Mouse (Mus musculus): ENCODE measurements around the gene Erfe. TPM values are rescaled to one million over a fixed set of nuclear protein-coding genes. Genes with fewer than 3 reads are reported as not detected.

Erfe gene
- not detected in 4 replicates for total RNA-seq (2023)

DNA sequence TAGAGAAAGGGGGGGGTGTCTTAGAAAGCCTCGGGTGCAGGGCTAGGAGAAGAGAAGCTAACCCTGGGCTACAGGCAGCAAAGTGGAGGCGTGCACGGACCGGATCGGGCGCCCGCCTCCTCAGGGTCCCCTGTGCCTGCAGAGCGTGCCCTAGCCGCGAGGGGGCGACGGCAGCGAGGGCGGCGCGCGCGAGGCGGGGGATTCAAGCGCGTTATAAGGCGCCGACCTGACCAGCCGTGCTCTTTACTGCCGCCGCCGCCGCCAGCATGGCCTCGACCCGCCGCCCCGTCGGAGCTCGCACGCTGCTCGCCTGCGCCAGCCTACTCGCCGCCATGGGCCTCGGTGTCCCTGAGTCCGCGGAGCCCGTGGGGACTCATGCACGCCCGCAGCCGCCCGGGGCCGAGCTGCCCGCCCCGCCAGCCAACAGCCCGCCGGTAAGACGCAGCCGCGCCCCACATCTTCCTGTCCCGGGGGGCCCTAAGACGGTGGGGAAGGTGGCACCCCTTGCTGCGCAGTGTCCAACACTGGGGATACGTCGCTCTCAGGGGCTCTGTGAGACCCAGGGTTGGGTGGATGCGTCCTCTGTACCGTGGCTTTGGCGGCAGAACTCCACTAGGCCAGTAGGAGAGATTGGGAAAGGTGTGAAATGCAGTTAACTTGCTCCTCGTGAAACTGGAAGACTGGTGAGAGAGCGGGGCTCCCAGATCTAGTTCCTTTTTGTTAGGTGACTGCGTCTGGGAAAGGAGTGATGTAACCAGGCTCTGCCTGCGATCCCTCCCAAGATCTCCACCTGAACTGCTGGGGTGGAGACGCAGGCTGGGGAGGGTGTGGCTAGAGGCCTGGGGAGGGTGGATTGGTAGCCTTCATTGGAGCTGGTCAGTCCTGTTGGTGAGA is at the start of gene Erfe:
Gene Erfe, plus strand, starts transcription at position 216 of the 894 bp plus-strand sequence.

DNA sequence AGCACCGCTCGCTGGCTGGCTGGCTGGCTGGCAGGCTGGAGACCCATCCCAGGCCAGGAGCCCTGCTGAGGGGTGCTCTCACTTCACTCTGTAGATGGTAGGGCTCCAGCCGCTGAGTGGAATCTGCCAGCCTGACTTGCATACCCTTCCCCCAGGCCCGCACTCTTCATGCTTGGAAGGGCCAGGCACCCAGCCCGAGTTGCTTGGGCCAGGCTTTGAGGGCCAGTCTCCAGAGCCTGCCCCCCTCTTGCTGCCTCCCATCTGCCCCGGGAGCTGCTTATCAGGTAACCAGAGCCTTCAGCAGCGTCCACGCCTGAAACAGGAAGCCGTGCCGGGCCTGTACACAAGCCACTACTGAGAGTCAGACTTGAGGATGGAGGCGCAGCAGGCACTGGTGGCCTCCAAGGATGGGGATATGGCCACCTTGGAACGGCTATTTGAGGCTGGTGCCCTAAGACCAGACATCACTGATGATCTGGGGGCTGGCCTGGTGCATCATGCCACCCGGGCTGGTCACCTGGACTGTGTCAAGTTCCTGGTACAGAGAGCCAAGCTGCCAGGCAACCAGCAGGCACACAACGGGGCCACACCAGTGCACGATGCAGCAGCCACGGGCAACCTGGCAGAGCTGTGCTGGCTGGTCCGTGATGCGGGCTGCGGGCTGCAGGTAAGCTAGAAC is 44.3 kb upstream of the Erfe start, which contains the start of gene Espnl:
Gene Espnl, plus strand, starts transcription at position 316 of the 679 bp plus-strand sequence.

DNA sequence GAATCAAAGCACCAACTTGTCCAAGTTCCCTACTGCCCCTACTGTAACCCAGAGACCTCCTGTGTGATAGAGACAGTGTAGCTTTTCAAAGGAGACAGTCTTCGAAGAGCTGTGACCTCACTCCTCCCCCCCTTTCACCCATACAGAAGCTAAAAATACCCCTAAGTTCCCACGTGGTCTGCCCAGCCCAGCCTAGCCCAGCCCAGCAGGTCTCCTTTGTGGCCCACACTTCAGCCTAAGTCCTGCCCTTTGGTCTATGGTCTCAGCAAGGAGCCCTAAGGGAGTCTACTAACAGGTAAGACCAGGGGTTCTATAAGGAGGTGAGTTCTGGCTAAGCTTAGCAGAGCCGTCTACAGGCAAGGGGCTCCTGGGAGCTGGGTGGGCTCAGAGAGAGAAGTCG is 15.4 kb upstream of the Erfe start, which contains the start of gene Klhl30:
Gene Klhl30, plus strand, starts transcription at position 176 of the 400 bp plus-strand sequence.

DNA sequence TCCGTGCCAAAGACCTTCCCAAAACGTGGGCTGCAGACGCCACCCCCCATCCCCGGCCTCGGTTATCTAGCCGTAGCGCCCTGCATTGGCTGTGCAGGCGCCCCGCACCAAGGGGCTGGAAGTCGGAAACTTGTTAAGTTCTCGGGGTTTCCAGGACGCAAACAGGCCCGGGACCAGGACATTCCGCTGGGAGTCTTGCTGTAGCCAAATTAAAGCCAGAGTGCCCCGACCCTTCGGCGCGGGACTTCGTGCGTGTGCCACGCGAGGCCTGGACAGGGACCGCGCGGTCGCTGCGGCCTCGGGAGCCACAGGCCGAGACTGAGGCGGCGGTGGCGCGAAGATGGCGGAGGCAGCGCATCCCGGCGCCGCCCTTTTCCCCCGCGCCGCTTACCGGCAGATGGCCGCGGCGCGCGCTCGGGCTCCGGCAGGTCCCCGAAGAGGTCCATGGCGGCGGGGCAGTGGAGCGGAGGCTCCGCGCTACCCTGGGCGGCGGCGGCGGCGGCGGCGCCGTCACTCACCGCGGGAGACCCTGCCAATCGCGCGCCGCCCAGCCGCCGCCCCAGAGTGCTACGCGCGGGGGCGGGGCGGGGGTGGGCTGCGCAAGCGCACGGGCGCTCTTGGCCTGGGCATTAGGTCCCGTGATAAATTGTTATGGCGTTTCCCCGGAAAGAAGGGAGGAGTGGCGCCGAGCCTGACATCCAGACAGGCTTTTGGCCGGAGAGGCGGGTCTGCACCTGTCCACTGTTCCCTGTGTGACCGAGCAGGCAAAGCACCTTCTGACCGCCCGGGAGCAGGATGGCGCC is 32.2 kb downstream of the Erfe start, which contains the start of gene Ilkap:
Gene Ilkap, minus strand, starts transcription at position 556 of the 803 bp plus-strand sequence.

DNA sequence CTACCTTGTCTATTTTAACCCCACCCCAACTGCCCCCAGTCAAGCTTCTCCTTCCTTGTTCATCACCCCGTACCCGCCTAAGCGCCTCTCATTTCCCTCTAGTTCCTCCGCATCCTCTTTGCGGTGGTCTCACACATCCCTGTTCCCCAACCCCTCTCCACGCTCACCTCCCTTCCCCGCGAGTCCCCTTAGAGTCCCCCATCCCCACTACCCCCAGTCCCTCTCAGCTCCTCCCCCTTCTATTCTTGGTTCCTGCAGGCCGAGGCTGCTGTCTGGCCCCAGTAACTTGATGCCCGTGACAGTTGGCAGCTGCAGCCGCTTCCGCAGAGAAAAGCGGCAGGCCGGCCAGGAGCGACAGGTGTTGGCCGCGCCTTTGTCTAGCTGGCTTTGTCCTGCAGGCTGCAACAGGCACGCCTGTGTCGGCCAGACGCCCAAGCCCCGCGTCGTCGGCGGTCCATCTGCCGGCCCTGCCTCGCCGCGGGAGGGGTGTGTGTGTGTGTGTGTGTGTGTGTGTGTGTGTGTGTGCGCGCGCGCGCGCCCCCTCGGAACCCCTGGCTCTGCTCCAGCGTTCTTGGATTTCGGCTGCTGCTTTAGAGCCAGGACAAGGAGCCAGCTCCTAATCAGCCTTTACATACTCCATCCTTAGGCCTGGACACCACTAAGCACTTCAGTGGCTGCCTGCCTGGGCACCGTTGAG is 47.8 kb downstream of the Erfe start, which contains the start of gene Hes6:
Gene Hes6, minus strand, starts transcription at position 141 of the 697 bp plus-strand sequence.

Other genes starting within 250 kb of the Erfe start
- gene Rbm44, start 221.3 kb upstream of the Erfe start, total RNA-seq (2023): 0.95 to 3.1 TPM (median 1.2 TPM) in 4 replicates
- 0.39 to 0.69 TPM in 2 of 4 replicates, not detected in the others for gene Ramp1, start 186.6 kb upstream of the Erfe start, total RNA-seq (2023)
- 49.2 to 60.8 TPM (median 54.4 TPM) in 4 replicates for gene Ube2f, start 116.1 kb upstream of the Erfe start, total RNA-seq (2023)
- 27.1 to 34.5 TPM (median 30.7 TPM) in 4 replicates for gene Scly, start 68.1 kb upstream of the Erfe start, total RNA-seq (2023)
- 0.31 TPM in 1 of 4 replicates, not detected in the others for gene Espnl, start 44.4 kb upstream of the Erfe start, total RNA-seq (2023)
- gene Klhl30, start 15.4 kb upstream of the Erfe start, total RNA-seq (2023): not detected in 4 replicates
- gene Ilkap, start 32.4 kb downstream of the Erfe start, total RNA-seq (2023): 104 to 112 TPM (median 110 TPM) in 4 replicates
- 28.7 to 35.4 TPM (median 32.9 TPM) in 4 replicates for gene Hes6, start 47.6 kb downstream of the Erfe start, total RNA-seq (2023)
- gene Per2, start 92.9 kb downstream of the Erfe start, total RNA-seq (2023): 13.7 to 23.8 TPM (median 19.5 TPM) in 4 replicates
- gene Traf3ip1, start 128.2 kb downstream of the Erfe start, total RNA-seq (2023): 7.0 to 8.5 TPM (median 8.3 TPM) in 4 replicates
- 14.2 to 20.1 TPM (median 17.4 TPM) in 4 replicates for gene Asb1, start 174.1 kb downstream of the Erfe start, total RNA-seq (2023)

Data from B cell, adult 62 days (primary cell).